Mouse (Mus musculus) frontal cortex, postnatal 25 days (tissue): ENCODE measurements at regions not wholly inside any gene's neighbourhood (a gene's known extent, or its start where the extent isn't known, plus 50 kb on each side); places are given as distances from the start of the nearest gene placed in this dataset.

Experiments used
- DNase-seq, 2 experiments: peaks; one replicate each; pipeline ENCODE4 v3.0.0; 2022; ENCODE audit warnings: low spot score in 2 of 2

GRCm38 (mm10) chr16:29991876-29992380, 72.3 kb upstream of the Hes1 start:
- DNase-seq: no peak

- no peak for DNase-seq
These were observed 71.1 kb upstream of the Hes1 start for GRCm38 (mm10) chr16:29993111-29993510.

DNA sequence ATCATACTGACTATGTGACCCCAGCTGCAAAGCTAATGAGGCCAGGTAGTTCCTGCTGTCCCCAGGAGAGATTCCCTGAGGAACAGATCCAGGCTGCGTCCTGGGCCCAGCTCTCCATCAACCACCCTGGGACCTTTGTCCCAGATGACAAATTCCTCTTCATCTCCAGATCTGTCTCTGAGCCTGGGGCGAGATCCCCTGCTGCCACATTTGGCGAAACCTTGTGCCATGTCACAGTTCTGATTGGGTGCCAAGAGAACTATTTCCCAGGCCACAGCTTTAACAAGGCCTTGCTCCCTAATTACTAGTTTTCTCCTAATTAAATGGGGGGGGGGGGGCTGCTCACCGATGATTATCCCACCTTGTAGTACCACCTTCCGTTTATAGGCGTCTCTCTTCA, 70.6 kb upstream of the Hes1 start:
- no peak for DNase-seq

GRCm38 (mm10) chr16:29996139-29997069, 67.8 kb upstream of the Hes1 start:
- no peak for DNase-seq

GRCm38 (mm10) chr16:30000166-30000565, 64.0 kb upstream of the Hes1 start:
- DNase-seq: no peak

GRCm38 (mm10) chr16:30005124-30005523, 59.1 kb upstream of the Hes1 start:
- no peak for DNase-seq

- DNase-seq: no peak
These were observed 57.4 kb upstream of the Hes1 start for GRCm38 (mm10) chr16:30006826-30007225.

GRCm38 (mm10) chr16:30008451-30009357, 55.5 kb upstream of the Hes1 start:
- peak; percentile 68 to 74 for DNase-seq

DNA sequence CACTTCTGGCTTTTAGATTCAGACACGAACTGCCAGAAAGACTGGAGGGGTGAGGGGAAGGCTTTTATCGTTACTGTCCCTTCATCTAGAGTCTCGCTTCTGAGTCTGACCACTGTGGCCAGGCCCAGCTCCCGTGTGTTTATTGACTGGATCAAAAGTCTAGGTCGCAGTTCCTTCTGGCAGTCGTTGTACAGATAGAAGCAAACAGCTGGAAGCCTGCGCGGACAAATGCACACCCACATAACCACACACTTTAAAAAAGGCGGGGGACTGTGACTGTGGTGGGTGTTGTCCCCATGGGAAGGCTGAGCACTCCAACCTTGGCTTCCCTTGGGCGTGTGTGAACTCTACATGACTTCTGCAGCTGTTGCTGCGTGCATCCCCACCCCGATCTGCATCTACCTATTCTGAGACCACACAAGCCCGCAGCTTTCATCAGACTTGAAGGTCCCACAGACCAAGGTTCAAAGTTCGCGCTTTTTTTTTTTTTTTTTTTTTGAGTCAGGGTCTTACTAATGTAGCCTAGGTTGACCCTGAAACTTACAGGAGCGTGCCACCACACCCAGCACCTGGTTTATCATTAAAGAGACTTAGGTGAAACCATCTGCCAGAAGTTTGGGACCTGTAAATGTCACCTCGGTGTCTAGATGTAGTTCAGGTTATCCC, 54.5 kb upstream of the Hes1 start:
- DNase-seq: no peak

- no peak for DNase-seq
These were observed 51.1 kb upstream of the Hes1 start for GRCm38 (mm10) chr16:30013123-30013522.

- DNase-seq: no peak
These were observed 50.2 kb upstream of the Hes1 start for GRCm38 (mm10) chr16:30013943-30014342.
